Mouse (Mus musculus) ES-E14 (cell line): ENCODE measurements around the gene Clcn2. TPM values are rescaled to one million over a fixed set of nuclear protein-coding genes. Genes with fewer than 3 reads are reported as not detected.

Experiments
- DNase-seq: peaks from one replicate; pipeline ENCODE4 v3.0.0-alpha.2; 2013; ENCODE audit warnings: low read depth, low spot score
- H3K27ac ChIP-seq: 2 replicates; pipeline ENCODE4 v1.5.1; 2012; ENCODE audit warnings: low read depth, mild to moderate bottlenecking, low read length, moderate library complexity, mixed read lengths; ENCODE audit not compliant: poor library complexity, insufficient read depth, severe bottlenecking
- H3K36me3 ChIP-seq: 2 replicates; pipeline ENCODE4 v1.6.1; 2012; ENCODE audit warnings: mild to moderate bottlenecking, low read length, moderate library complexity, mixed read lengths; ENCODE audit not compliant: control insufficient read depth, poor library complexity, insufficient read depth, severe bottlenecking
- H3K4me1 ChIP-seq, 2 experiments: fragments of 150-350 bp in 1 of 2; sonication (generic) in 1 of 2; 2 replicates each; pipeline ENCODE4 v1.6.1; 2012; ENCODE audit warnings: low read length in 2 of 2, mild to moderate bottlenecking in 1 of 2, mixed read lengths in 1 of 2; ENCODE audit not compliant: control insufficient read depth in 2 of 2, insufficient read depth in 2 of 2, poor library complexity in 1 of 2
- H3K4me3 ChIP-seq, 2 experiments: fragments of 150-350 bp in 1 of 2; sonication (generic) in 1 of 2; 2 replicates each; pipeline ENCODE4 v1.5.1; 2012; ENCODE audit warnings: low read length in 2 of 2, low read depth in 1 of 2, mild to moderate bottlenecking in 1 of 2, mixed read lengths in 1 of 2; ENCODE audit not compliant: insufficient read depth in 1 of 2, poor library complexity in 1 of 2, severe bottlenecking in 1 of 2
- H3K9ac ChIP-seq: 2 replicates; pipeline ENCODE4 v1.6.1; 2012; ENCODE audit warnings: low read depth, mild to moderate bottlenecking, low read length, mixed read lengths; ENCODE audit not compliant: poor library complexity, insufficient read depth, severe bottlenecking
- H3K9me3 ChIP-seq: fragments of 150-350 bp; sonication (generic); 2 replicates; pipeline ENCODE4 v1.6.1; 2012; ENCODE audit warnings: low read depth, mild to moderate bottlenecking, low read length; ENCODE audit not compliant: control insufficient read depth, insufficient read depth
- CHD2 ChIP-seq: IDR thresholded peaks from 2 replicates; pipeline ENCODE4 v1.6.1; 2014; ENCODE audit warnings: mild to moderate bottlenecking, low read depth, low read length, inconsistent platforms
- HCFC1 ChIP-seq: IDR thresholded peaks from 2 replicates; pipeline ENCODE4 v1.6.1; 2012; ENCODE audit warnings: low read length, inconsistent platforms, borderline replicate concordance; ENCODE audit not compliant: insufficient read depth
- MAFK ChIP-seq: IDR thresholded peaks from 2 replicates; pipeline ENCODE4 v1.6.1; 2014; ENCODE audit warnings: mild to moderate bottlenecking, low read depth, low read length, inconsistent platforms; ENCODE audit not compliant: insufficient read depth
- ZC3H11A ChIP-seq: IDR thresholded peaks from 2 replicates; pipeline ENCODE4 v1.6.1; 2012; ENCODE audit warnings: low read depth, mild to moderate bottlenecking, inconsistent platforms, low read length, borderline replicate concordance
- ZNF384 ChIP-seq: IDR thresholded peaks from 2 replicates; pipeline ENCODE4 v1.6.1; 2012; ENCODE audit warnings: low read depth, low read length, inconsistent platforms
- in situ Hi-C, 2 experiments: fragments of 600-800 bp; cut with MboI; formaldehyde crosslinking; loops; one replicate each; pipeline ENCODE4 v1.15.1; 2025; ENCODE audit warnings: low sequenced_read_pairs in 2 of 2, inconsistent platforms in 1 of 2; ENCODE audit not compliant: unreplicated experiment in 2 of 2
- total RNA-seq: library from RNA; depleted of rRNA; stranded (reverse); fragments of 300-350 nt; gene quantifications from 2 replicates; pipeline ENCODE4 v1.2.3, GENCODE M21; 2012

Gene Clcn2
- total RNA-seq, 1 experiment, result 38.2 TPM

GRCm38 (mm10) chr16:20673706-20674303 lies 43.7 kb downstream of the Clcn2 start:
- DNase-seq, result no peak
- H3K36me3 ChIP-seq, result peaks cover 36% of the 10 kb centered on the region
- in situ Hi-C loops, result no loop called here

DNA sequence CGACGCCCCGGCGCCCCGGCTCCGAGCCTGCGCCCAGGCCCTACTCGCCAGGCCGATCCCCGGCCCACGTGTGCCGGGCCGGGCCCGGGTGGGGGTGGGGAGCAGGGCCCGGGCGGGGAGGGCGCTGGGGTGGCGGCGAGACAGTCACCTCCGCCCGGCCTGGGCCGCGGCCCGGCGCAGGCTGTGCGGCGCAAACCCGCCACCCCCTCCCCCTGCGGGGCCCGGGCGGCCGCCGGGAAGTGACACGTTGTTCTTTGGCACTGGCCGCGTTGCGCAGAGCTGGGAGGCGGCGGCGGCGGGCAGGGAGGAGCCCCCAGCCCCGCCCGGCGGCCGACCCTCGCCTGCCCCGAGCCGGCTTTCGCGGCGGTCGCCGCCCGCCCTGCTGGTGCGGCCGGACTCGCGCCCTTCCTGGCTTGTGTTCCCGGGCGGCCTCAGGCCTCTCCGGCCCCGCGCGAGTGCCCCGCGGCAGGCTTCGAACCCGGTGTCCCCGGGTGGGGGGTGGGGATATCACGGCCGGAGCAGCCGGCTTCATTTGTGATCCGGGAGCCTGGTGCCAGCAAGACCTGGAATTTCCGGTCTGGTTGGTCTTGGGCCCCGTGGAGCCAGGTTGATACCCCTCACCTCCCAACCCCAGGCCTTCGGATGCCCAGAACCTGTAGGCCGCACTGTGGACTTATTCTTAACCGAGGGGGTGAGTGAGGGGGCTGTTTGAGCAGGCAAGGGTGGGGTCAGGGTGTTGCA lies 44.4 kb downstream of the Clcn2 start:
- TF ChIP-seq HCFC1, result no peak
- no peak for TF ChIP-seq ZC3H11A
- TF ChIP-seq CHD2, result no peak
- no peak for TF ChIP-seq MAFK
- no peak for TF ChIP-seq ZNF384
- DNase-seq, result no peak
- in situ Hi-C loops, result no loop called here
- peak overlapping the region; percentile 88 to 98 for H3K4me3 ChIP-seq
- peak overlapping the region; percentile 91 for H3K27ac ChIP-seq
- peak overlapping the region; percentile 98 for H3K9ac ChIP-seq
- H3K4me1 ChIP-seq, result peaks cover 0 to 8% of the 10 kb centered on the region in 2 experiments; a peak in 1 of 4 replicates
- H3K9me3 ChIP-seq, result no peaks in the 10 kb centered on the region
- H3K36me3 ChIP-seq, result peaks cover 29% of the 10 kb centered on the region

More at GRCm38 (mm10) chr16:20673706-20674303, 43.7 kb downstream of the Clcn2 start:
- Histone ChIP-seq H3K4me1 (peaks cover 0 to 8% of the 10 kb centered on the region in 2 experiments; a peak in 1 of 4 replicates), H3K4me3 (peak overlapping the region; percentile 88 to 98), H3K27ac (peak overlapping the region; percentile 91), H3K9ac (peak overlapping the region; percentile 98), H3K9me3 (no peaks in the 10 kb centered on the region)
- TF ChIP-seq CHD2 (no peak), MAFK (no peak), ZNF384 (no peak), ZC3H11A (no peak), HCFC1 (no peak)

GRCm38 (mm10) chr16:20672500-20672902 lies 45.0 kb downstream of the Clcn2 start:
- peak; percentile 87 for DNase-seq
- no peak for TF ChIP-seq MAFK
- peak; percentile 71 for TF ChIP-seq HCFC1
- in situ Hi-C loops, result no loop called here
- Histone ChIP-seq H3K4me3 (peak overlapping the region; percentile 88 to 98), H3K9ac (peak overlapping the region; percentile 98), H3K9me3 (no peaks in the 10 kb centered on the region), H3K4me1 (peaks cover 0 to 8% of the 10 kb centered on the region in 2 experiments; a peak in 1 of 4 replicates), H3K36me3 (peaks cover 23% of the 10 kb centered on the region), H3K27ac (peak overlapping the region; percentile 91)

GRCm38 (mm10) chr16:20671886-20672285 lies 45.7 kb downstream of the Clcn2 start:
- Histone ChIP-seq H3K9me3 (no peaks in the 10 kb centered on the region), H3K4me1 (peaks cover 0 to 8% of the 10 kb centered on the region in 2 experiments; a peak in 1 of 4 replicates), H3K4me3 (peak overlapping the region in 1 of 2 experiments; percentile 98; a peak in 2 of 4 replicates), H3K36me3 (peaks cover 20% of the 10 kb centered on the region), H3K9ac (peak overlapping the region; percentile 57; the same call in 1 of the 2 replicates), H3K27ac (no peak overlapping the region)
- no peak for TF ChIP-seq HCFC1
- no peak for TF ChIP-seq CHD2
- no peak for TF ChIP-seq ZNF384
- TF ChIP-seq MAFK, result no peak
- no peak for TF ChIP-seq ZC3H11A
- in situ Hi-C loops, result no loop called here
- DNase-seq, result no peak
